In the genomic region with DNA sequence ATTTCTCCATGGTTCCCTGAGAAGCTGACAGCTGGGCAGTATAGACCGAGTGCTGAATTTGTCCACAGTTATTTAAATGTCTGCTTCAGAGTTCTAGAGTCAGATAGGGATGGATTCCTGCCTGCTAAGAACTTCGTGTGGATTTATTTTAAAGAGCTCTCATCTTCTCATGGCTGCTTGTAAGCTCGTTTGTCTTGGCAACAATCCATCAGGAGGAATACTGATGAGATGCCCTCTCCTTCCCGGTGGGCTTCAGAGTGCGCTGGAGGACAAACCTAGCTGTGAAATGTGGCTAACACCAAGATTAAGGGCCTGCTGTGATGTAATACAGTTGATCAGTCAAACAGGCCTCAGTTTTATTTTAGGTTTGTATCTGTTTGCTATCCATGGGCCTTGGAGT, we compare ENCODE assay signal across 18 mouse cellular contexts.
DNase-seq lines count a peak whose midpoint lies in the region; ATAC-seq lines count a peak whose summit lies in the region.
"Had no signal": no experiment of that assay in that cellular context is flagged by ENCODE, and none has a peak within 500 bp of the region (broad histone marks: within the 10 kb centered on the region; RNA-seq: fewer than 3 reads in every experiment).

No protein-coding gene starts in this region.

- no peaks in the 10 kb centered on the region for H3K36me3 ChIP-seq in midbrain, embryonic 13.5 days
- no peaks in the 10 kb centered on the region for H3K36me3 ChIP-seq in midbrain, embryonic 11.5 days (ENCODE audit: control insufficient read depth, insufficient read depth, low read length)
- no peaks in the 10 kb centered on the region for H3K36me3 ChIP-seq in hindbrain, embryonic 15.5 days
- no peaks in the 10 kb centered on the region for H3K36me3 ChIP-seq in neural tube, embryonic 15.5 days
- H3K36me3 ChIP-seq: embryonic facial prominence, embryonic 13.5 days; G1E; limb, embryonic 13.5 days had no signal

- DNase-seq in cerebellum, adult 9-10 months: peak; percentile 18
- DNase-seq in midbrain, embryonic 11.5 days (ENCODE audit: low spot score, missing footprints): no peak
- DNase-seq in frontal cortex, postnatal 14 days (ENCODE audit: low spot score in 2 of 2): no peak
- DNase-seq in urinary bladder, postnatal 14 days (ENCODE audit: low spot score): no peak
- DNase-seq: gastrocnemius, adult 2 months; heart, postnatal 4 days; kidney, adult 11 months; kidney, postnatal 10 days; lung, postnatal 10 days; right cerebral cortex, postnatal 25 days had no signal

- peaks cover 35% of the 10 kb centered on the region for H3K4me1 ChIP-seq in midbrain, embryonic 13.5 days (replicated peaks)
- peaks cover 19% of the 10 kb centered on the region for H3K4me1 ChIP-seq in midbrain, embryonic 11.5 days (ENCODE audit: control insufficient read depth, insufficient read depth, low read length)
- H3K4me1 ChIP-seq in hindbrain, embryonic 15.5 days (replicated peaks): peaks cover 30% of the 10 kb centered on the region
- peaks cover 33% of the 10 kb centered on the region for H3K4me1 ChIP-seq in neural tube, embryonic 15.5 days

- 41% methylated on average over 5 of the region's 5 CpGs for whole genome bisulfite sequencing in midbrain, embryonic 13.5 days
- WGBS in midbrain, embryonic 11.5 days: 54% methylated on average over 5 of the region's 5 CpGs
- 32% methylated on average over 5 of the region's 5 CpGs for WGBS in hindbrain, embryonic 15.5 days
- 26% methylated on average over 5 of the region's 5 CpGs for WGBS in neural tube, embryonic 15.5 days

- no peak overlapping the region for H3K9ac ChIP-seq in midbrain, embryonic 13.5 days (replicated peaks)
- H3K9ac ChIP-seq in midbrain, embryonic 11.5 days (ENCODE audit: low read length): no peak overlapping the region
- H3K9ac ChIP-seq in hindbrain, embryonic 15.5 days: no peak overlapping the region
- H3K9ac ChIP-seq in neural tube, embryonic 15.5 days (replicated peaks): no peak overlapping the region
- H3K9ac ChIP-seq: embryonic facial prominence, embryonic 13.5 days; limb, embryonic 13.5 days had no signal

- no peaks in the 10 kb centered on the region for H3K27me3 ChIP-seq in midbrain, embryonic 13.5 days
- H3K27me3 ChIP-seq in midbrain, embryonic 11.5 days (ENCODE audit: control insufficient read depth, insufficient read depth, low read length): peaks cover 2% of the 10 kb centered on the region; the same call in 1 of the 2 replicates
- no peaks in the 10 kb centered on the region for H3K27me3 ChIP-seq in hindbrain, embryonic 15.5 days
- H3K27me3 ChIP-seq in neural tube, embryonic 15.5 days (replicated peaks): no peaks in the 10 kb centered on the region

- no peak overlapping the region for H3K4me3 ChIP-seq in midbrain, embryonic 13.5 days (replicated peaks)
- no peak overlapping the region for H3K4me3 ChIP-seq in midbrain, embryonic 11.5 days (ENCODE audit: low read depth, low read length)
- H3K4me3 ChIP-seq in hindbrain, embryonic 15.5 days: no peak overlapping the region
- no peak overlapping the region for H3K4me3 ChIP-seq in neural tube, embryonic 15.5 days (replicated peaks)
- H3K4me3 ChIP-seq: embryonic facial prominence, embryonic 13.5 days; gastrocnemius, adult 2 months; limb, embryonic 13.5 days had no signal

- H3K27ac ChIP-seq in midbrain, embryonic 13.5 days: peak overlapping the region; percentile 96
- H3K27ac ChIP-seq in midbrain, embryonic 11.5 days (ENCODE audit: low read depth, low read length): no peak overlapping the region
- peak overlapping the region; percentile 99 for H3K27ac ChIP-seq in hindbrain, embryonic 15.5 days (replicated peaks)
- peak overlapping the region; percentile 98 for H3K27ac ChIP-seq in neural tube, embryonic 15.5 days (replicated peaks)
- H3K27ac ChIP-seq: embryonic facial prominence, embryonic 13.5 days; gastrocnemius, adult 2 months; limb, embryonic 13.5 days had no signal

- ATAC-seq in cerebellum, adult (ENCODE audit: insufficient number of reproducible peaks, low FRiP score, low TSS enrichment): no peak
- no peak for ATAC-seq in midbrain, embryonic 13.5 days
- ATAC-seq in midbrain, embryonic 11.5 days (ENCODE audit: low FRiP score): no peak
- no peak for ATAC-seq in hindbrain, embryonic 15.5 days (ENCODE audit: low FRiP score, low read depth)
- ATAC-seq in neural tube, embryonic 15.5 days (ENCODE audit: low FRiP score): no peak
- ATAC-seq: CD4-positive, CD25-positive, alpha-beta regulatory T cell, adult 4 months had no signal

- H3K4me2 ChIP-seq in midbrain, embryonic 13.5 days (replicated peaks): peak overlapping the region; percentile 85; the same call in 1 of the 2 replicates
- H3K4me2 ChIP-seq in midbrain, embryonic 11.5 days: no peak overlapping the region
- H3K4me2 ChIP-seq in hindbrain, embryonic 15.5 days: peak overlapping the region; percentile 91; the same call in 1 of the 2 replicates
- H3K4me2 ChIP-seq in neural tube, embryonic 15.5 days: peak overlapping the region; percentile 76
- H3K4me2 ChIP-seq: embryonic facial prominence, embryonic 13.5 days; limb, embryonic 13.5 days had no signal

- H3K9me3 ChIP-seq in midbrain, embryonic 13.5 days: no peaks in the 10 kb centered on the region
- H3K9me3 ChIP-seq in midbrain, embryonic 11.5 days (ENCODE audit: control insufficient read depth, low read length): no peaks in the 10 kb centered on the region
- H3K9me3 ChIP-seq in hindbrain, embryonic 15.5 days: no peaks in the 10 kb centered on the region
- H3K9me3 ChIP-seq in neural tube, embryonic 15.5 days (replicated peaks): no peaks in the 10 kb centered on the region
- H3K9me3 ChIP-seq: embryonic facial prominence, embryonic 13.5 days; G1E; limb, embryonic 13.5 days had no signal
